17 mouse cellular contexts compared by ENCODE assay signal in the genomic region with DNA sequence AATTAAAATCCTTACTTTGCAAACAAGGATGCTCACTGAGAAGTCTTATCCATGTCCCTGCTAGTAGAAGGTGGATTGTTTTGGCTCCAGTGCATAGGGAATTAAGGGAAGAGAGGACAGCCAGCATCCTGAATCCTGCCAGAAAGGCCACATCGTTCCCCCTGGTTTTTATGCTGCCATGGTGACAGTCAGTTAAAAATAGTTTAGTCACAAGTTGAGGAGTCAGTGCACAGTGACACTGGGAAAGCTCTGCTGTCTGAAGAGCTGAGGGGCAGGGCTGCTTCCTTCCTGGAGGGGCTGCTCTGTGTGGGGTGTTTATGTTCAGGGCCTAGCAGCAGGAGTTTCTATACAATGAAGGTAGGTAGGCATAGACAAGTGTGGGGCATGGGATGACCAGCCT. TPM values are rescaled to one million over a fixed set of nuclear protein-coding genes. Genes with fewer than 3 reads are reported as not detected.
DNase-seq lines count a peak whose midpoint lies in the region; ATAC-seq and TF ChIP-seq lines count a peak whose summit lies in the region.
"Had no signal": no experiment of that assay in that cellular context is flagged by ENCODE, and none has a peak within 500 bp of the region (broad histone marks: within the 10 kb centered on the region; RNA-seq: fewer than 3 reads in every experiment).

No protein-coding gene starts in this region.

- H3K4me2 ChIP-seq in heart, embryonic 16.5 days (ENCODE audit: low read depth, low read length), result no peak overlapping the region
- H3K4me2 ChIP-seq: limb, embryonic 15.5 days; neural tube, embryonic 15.5 days had no signal

- H3K9ac ChIP-seq in heart, embryonic 16.5 days (ENCODE audit: low read length), result no peak overlapping the region
- H3K9ac ChIP-seq: limb, embryonic 15.5 days; neural tube, embryonic 15.5 days had no signal

- H3K36me3 ChIP-seq in heart, embryonic 16.5 days (ENCODE audit: control insufficient read depth, insufficient read depth), result no peaks in the 10 kb centered on the region
- H3K36me3 ChIP-seq: limb, embryonic 15.5 days; neural tube, embryonic 15.5 days had no signal

- H3K4me3 ChIP-seq in layer of hippocampus, adult 2 months, result no peak overlapping the region
- H3K4me3 ChIP-seq in heart, embryonic 16.5 days (ENCODE audit: low read length), result no peak overlapping the region
- H3K4me3 ChIP-seq: limb, embryonic 15.5 days; neural tube, embryonic 15.5 days had no signal

- no peaks in the 10 kb centered on the region for H3K9me3 ChIP-seq in heart, embryonic 16.5 days (replicated peaks; ENCODE audit: control insufficient read depth, low read length)
- H3K9me3 ChIP-seq: limb, embryonic 15.5 days; neural tube, embryonic 15.5 days had no signal

- no peak for TF ChIP-seq CTCF in layer of hippocampus, adult 2 months (conservative IDR thresholded peaks at IDR 0.05)

- ATAC-seq in cerebellum, adult (ENCODE audit: insufficient number of reproducible peaks, low FRiP score, low TSS enrichment), result peak; percentile 52; the same call in 1 of the 2 replicates
- ATAC-seq in heart, embryonic 16.5 days (replicated peaks; ENCODE audit: extremely low read depth, insufficient read depth, low FRiP score), result peak; percentile 69
- no peak for ATAC-seq in granulocyte monocyte progenitor cell, adult 5-6 weeks (replicated peaks; ENCODE audit: poor library complexity, severe bottlenecking)
- ATAC-seq: intestine, postnatal 0 days had no signal

- no peaks in the 10 kb centered on the region for H3K27me3 ChIP-seq in heart, embryonic 16.5 days (ENCODE audit: control insufficient read depth, insufficient read depth, low read length)
- H3K27me3 ChIP-seq: limb, embryonic 15.5 days; neural tube, embryonic 15.5 days had no signal

- H3K4me1 ChIP-seq in heart, embryonic 16.5 days (ENCODE audit: control insufficient read depth, insufficient read depth, low read length), result 0 out of 2 replicates have a peak, but pooled peaks cover 4% of the 10 kb centered on the region
- H3K4me1 ChIP-seq: limb, embryonic 15.5 days; neural tube, embryonic 15.5 days had no signal

- peak overlapping the region; percentile 72 for H3K27ac ChIP-seq in layer of hippocampus, adult 2 months
- H3K27ac ChIP-seq in heart, embryonic 16.5 days (ENCODE audit: low read length), result no peak overlapping the region
- H3K27ac ChIP-seq: limb, embryonic 15.5 days; neural tube, embryonic 15.5 days had no signal

- no peak for DNase-seq in cerebellum, postnatal 4 days (ENCODE audit: low spot score in 2 of 2)
- DNase-seq in gastrocnemius, adult 18-20 months (ENCODE audit: low spot score), result peak; percentile 60
- DNase-seq in gastrocnemius, postnatal 25 days, result no peak
- peak; percentile 21 to 27 for DNase-seq in layer of hippocampus, adult 2 months (ENCODE audit: low spot score in 2 of 2)
- no peak for DNase-seq in layer of hippocampus, postnatal 36 days
- DNase-seq: kidney, postnatal 10 days; lung, adult 2 months had no signal

- WGBS in heart, embryonic 16.5 days, result 17% methylated on average over 1 of the region's 1 CpGs

RNA-seq across cellular contexts. Expression of a gene that starts 32.9 kb away (rescaled TPM):
- total RNA-seq in gastrocnemius, adult 18-20 months (2021), result not detected
- not detected for total RNA-seq in gastrocnemius, postnatal 25 days (2021)
- 1 to 10 TPM in 1 of 2 experiments, under 1 TPM in 1; 1.00 to 1.2 TPM for total RNA-seq in layer of hippocampus, adult 2 months (2021)
- 1 to 10 TPM; 1.0 to 1.4 TPM for total RNA-seq in layer of hippocampus, postnatal 36 days (2021)
- not detected in 2 replicates for polyA plus RNA-seq in heart, embryonic 16.5 days (2015; fragmentation: Nextera tagmentation; extraction: Ambion mirVana)
- not detected in 2 replicates for total RNA-seq in granulocyte monocyte progenitor cell, adult 5-6 weeks (2014; fragmentation: Nextera tagmentation)
- total RNA-seq in granulocyte monocyte progenitor cell, adult 5-6 weeks (2017), result not detected in 2 replicates
- total RNA-seq: common myeloid progenitor, adult 5-6 weeks; megakaryocyte, adult 5-6 weeks had no signal
- polyA plus RNA-seq: hindbrain, embryonic 11.5 days; intestine, postnatal 0 days; lung, adult 2 months; testis, adult 2 months had no signal

Comparison
In these comparisons a context has a peak if more than half of its experiments do, and no peak if none do; other contexts are left out.
1. DNase-seq: peak in gastrocnemius, adult 18-20 months (single experiment) and layer of hippocampus, adult 2 months (2 of 2); none in cerebellum, postnatal 4 days (0 of 2), gastrocnemius, postnatal 25 days (single experiment) and layer of hippocampus, postnatal 36 days (0 of 2).